Mouse (Mus musculus) CH12.LX (cell line): ENCODE measurements around the gene Cfap45.

Experiments
- CHD2 ChIP-seq: IDR thresholded peaks from 2 replicates; pipeline ENCODE4 v1.6.1; 2011; ENCODE audit warnings: low read length, improper control_type of control experiment
- CTCF ChIP-seq, 2 experiments: IDR thresholded peaks in 1 of 2; conservative IDR thresholded peaks in 1 of 2; 2 replicates each; pipeline ENCODE4 v1.5.1; 2011 to 2012; ENCODE audit warnings: low read depth in 2 of 2, low read length in 2 of 2, improper control_type of control experiment in 1 of 2, inconsistent platforms in 1 of 2, mild to moderate bottlenecking in 1 of 2, moderate library complexity in 1 of 2
- ELF1 ChIP-seq: IDR thresholded peaks from 2 replicates; pipeline ENCODE4 v1.6.1; 2014; ENCODE audit warnings: low read depth, mild to moderate bottlenecking, inconsistent platforms, low read length, improper control_type of control experiment
- EP300 ChIP-seq: IDR thresholded peaks from 2 replicates; pipeline ENCODE4 v1.6.1; 2011; ENCODE audit warnings: low read length, improper control_type of control experiment
- JUND ChIP-seq: conservative IDR thresholded peaks from 2 replicates; pipeline ENCODE4 v1.6.1; 2011; ENCODE audit warnings: low read depth, low read length, improper control_type of control experiment
- MXI1 ChIP-seq: IDR thresholded peaks from 2 replicates; pipeline ENCODE4 v1.6.1; 2011; ENCODE audit warnings: mild to moderate bottlenecking, low read depth, low read length, improper control_type of control experiment
- POLR2A ChIP-seq: IDR thresholded peaks from 2 replicates; pipeline ENCODE4 v1.6.1; 2011; ENCODE audit warnings: low read depth, mild to moderate bottlenecking, improper control_type of control experiment, low read length
- POLR2AphosphoS2 ChIP-seq: IDR thresholded peaks from 2 replicates; pipeline ENCODE4 v1.6.1; 2011; ENCODE audit warnings: low read depth, low read length, improper control_type of control experiment
- RAD21 ChIP-seq: IDR thresholded peaks from 2 replicates; pipeline ENCODE4 v1.6.1; 2011; ENCODE audit warnings: low read depth, mild to moderate bottlenecking, low read length, improper control_type of control experiment, moderate library complexity
- UBTF ChIP-seq: IDR thresholded peaks from 2 replicates; pipeline ENCODE4 v1.6.1; 2012; ENCODE audit warnings: low read depth, mild to moderate bottlenecking, inconsistent platforms, low read length, improper control_type of control experiment, moderate library complexity
- USF2 ChIP-seq: conservative IDR thresholded peaks from 2 replicates; pipeline ENCODE4 v1.6.1; 2011; ENCODE audit warnings: low read depth, low read length, improper control_type of control experiment
- ZKSCAN1 ChIP-seq: IDR thresholded peaks from 2 replicates; pipeline ENCODE4 v1.6.1; 2012; ENCODE audit warnings: low read depth, inconsistent platforms, low read length, improper control_type of control experiment, borderline replicate concordance

DNA sequence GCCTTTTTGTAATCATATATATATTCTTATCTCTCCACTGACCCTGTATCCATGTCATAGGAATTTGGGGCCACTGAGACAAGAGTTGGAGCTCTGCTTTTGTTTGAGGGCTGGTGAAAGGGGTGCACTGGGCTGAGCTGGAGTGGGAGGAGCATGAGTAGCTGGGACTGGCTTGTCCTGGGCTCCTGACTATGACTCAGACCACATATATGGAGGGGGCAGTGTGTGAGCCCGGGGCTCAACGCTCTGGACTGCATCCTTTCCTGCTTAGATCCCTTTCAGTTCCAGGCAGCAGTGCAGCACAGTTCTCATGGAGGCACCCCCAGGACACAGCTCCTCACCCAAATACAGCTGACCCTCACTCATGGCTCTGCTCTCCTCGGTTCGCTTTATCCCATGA lies 25.5 kb downstream of the Cfap45 start:
- no peak for TF ChIP-seq POLR2AphosphoS2
- no peak for TF ChIP-seq CTCF (conservative IDR thresholded peaks at IDR 0.05 in 1 of 2, IDR thresholded peaks at IDR 0.05 in 1 of 2; ENCODE audit: low read depth in 2 of 2, low read length in 2 of 2)
- TF ChIP-seq ZKSCAN1, result no peak
- TF ChIP-seq CHD2, result no peak
- no peak for TF ChIP-seq JUND
- no peak for TF ChIP-seq POLR2A
- TF ChIP-seq MXI1, result no peak
- no peak for TF ChIP-seq ELF1
- TF ChIP-seq UBTF, result no peak
- no peak for TF ChIP-seq USF2
- no peak for TF ChIP-seq EP300
- TF ChIP-seq RAD21, result no peak
